Mouse (Mus musculus): ENCODE results near the gene Rai14. TPM values are rescaled to one million over a fixed set of nuclear protein-coding genes. Genes with fewer than 3 reads are reported as not detected.

Gene Rai14
- polyA plus RNA-seq (2016; fragmentation: Nextera tagmentation; extraction: Ambion mirVana), result 55.1 and 59.8 TPM in 2 replicates

DNA sequence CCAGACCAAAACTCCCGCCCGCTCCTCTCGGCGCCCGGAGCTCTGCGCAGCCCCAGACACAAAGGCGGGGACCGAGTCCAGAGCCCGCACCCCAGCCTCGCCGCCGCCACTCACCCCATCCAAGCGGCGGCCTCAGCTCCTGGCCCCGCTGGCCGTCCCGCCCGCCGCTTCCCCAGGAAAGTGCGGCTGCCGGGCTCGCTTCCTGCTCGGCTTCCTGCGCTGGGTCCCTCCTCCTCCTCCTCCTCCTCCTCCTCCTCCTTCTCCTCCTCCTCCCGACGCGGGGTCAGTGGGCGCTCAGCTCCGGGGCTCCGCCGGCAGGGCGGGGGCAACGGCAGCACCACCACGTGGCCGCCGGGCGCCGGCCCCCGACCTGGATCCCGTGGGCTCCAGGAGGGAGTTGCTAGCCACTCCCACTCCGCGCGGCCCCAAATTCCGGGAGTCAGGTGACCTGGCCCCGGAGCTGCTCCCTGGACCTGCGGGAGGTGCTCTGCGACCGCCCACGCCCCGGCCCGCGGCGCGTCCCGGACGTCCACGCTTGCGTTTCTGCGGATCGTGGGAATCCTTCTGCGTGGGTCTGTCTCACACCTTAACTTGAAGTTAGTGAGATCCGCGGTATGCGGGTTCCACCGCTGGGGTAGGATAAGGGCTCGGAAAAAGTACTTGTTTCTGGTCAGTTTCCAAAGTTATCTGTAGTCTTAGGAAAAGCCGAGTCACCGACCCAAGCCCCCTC is at the start of gene Rai14:
Rai14 (minus strand) TSS at position 216 of the 730 bp plus-strand sequence.
- peak within 1 kb of the TSS; percentile 84 for H3K4me3 ChIP-seq (replicated peaks)
- H3K4me2 ChIP-seq, result peak within 1 kb of the TSS; percentile 91
- peaks cover 38% of the 10 kb centered on the region for H3K4me1 ChIP-seq
- peak within 1 kb of the TSS; percentile 88 for H3K9ac ChIP-seq
- no peaks in the 10 kb centered on the region for H3K27me3 ChIP-seq
- no peaks in the 10 kb centered on the region for H3K36me3 ChIP-seq (replicated peaks)
- under 1% methylated on average over 53 of the region's 68 CpGs for WGBS
- peak; percentile 76 for ATAC-seq (ENCODE audit: low FRiP score)
- no peaks in the 10 kb centered on the region for H3K9me3 ChIP-seq
- peak within 1 kb of the TSS; percentile 79 for H3K27ac ChIP-seq

DNA sequence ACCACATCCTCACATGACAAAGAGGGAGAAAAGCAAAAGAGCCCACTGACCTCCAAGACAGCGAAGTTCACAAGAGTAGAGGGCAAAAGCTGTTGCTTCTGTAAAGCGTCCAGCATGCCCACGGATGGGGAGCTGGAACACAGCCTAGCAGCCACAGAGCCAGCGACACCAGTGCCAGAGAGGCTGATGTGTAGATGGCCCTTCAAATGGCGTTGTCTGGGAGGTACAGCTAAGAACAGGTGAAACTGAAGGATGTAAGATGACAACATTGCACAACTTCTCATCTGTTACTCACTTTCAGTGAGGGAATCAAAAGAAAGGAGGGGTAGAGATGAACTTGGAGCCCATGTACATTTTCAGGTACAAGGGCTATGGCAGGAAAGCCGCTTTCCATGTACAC is 47.0 kb upstream of the Rai14 start:
- Histone ChIP-seq H3K9me3 (no peaks in the 10 kb centered on the region), H3K4me1 (no peaks in the 10 kb centered on the region), H3K4me2 (no peak overlapping the region), H3K9ac (no peak overlapping the region), H3K27ac (no peak overlapping the region), H3K4me3 (replicated peaks) (no peak overlapping the region), H3K36me3 (replicated peaks) (no peaks in the 10 kb centered on the region), H3K27me3 (no peaks in the 10 kb centered on the region)
- 90% methylated on average over 6 of the region's 6 CpGs for WGBS
- ATAC-seq (ENCODE audit: low FRiP score), result no peak

DNA sequence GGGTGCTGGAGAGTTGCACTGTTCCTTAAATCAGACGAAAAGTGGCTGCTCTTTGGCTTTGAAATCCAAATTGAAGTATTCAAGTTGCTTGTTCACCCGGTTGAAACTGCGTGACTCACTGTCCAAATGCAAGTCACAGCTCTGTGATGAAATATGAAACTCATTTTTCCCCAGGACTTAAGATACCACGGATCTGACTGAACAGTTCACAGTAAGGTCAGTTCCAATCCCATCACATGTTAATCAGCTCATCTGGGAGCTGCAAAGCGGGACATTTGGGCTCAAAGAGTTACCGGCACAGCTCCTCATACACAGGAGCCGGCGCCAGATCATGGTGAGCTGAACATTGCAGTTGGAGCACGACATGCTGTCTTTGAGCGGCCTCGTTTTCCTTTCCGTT is 45.6 kb upstream of the Rai14 start:
- no peaks in the 10 kb centered on the region for H3K9me3 ChIP-seq
- no peaks in the 10 kb centered on the region for H3K36me3 ChIP-seq (replicated peaks)
- no peak for ATAC-seq (ENCODE audit: low FRiP score)
- H3K27me3 ChIP-seq, result no peaks in the 10 kb centered on the region
- WGBS, result 87% methylated on average over 12 of the region's 12 CpGs
- H3K27ac ChIP-seq, result no peak overlapping the region
- H3K4me3 ChIP-seq (replicated peaks), result no peak overlapping the region
- no peak overlapping the region for H3K9ac ChIP-seq
- H3K4me2 ChIP-seq, result no peak overlapping the region
- no peaks in the 10 kb centered on the region for H3K4me1 ChIP-seq

DNA sequence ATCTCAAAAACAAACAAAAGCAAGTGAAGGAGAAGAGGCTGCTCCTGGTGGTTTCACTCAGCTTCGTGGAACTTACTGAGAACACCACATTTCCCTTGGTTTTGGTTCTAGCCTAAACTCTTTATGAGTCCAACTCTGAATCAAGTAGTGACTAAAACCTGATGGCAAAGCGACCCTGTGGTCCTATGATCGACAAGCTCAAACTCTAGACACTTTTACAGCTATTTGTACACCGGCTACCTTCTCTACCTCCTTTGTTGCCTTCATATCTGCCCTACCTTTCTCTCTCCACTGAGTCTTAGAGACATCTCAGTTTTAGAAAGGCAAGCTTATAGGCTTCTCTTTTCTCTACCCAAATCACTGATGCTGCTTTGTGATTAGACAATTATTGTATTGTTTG is 45.0 kb upstream of the Rai14 start:
- no peak for ATAC-seq (ENCODE audit: low FRiP score)
- H3K27ac ChIP-seq, result no peak overlapping the region
- WGBS, result 92% methylated on average over 4 of the region's 4 CpGs
- H3K9me3 ChIP-seq, result no peaks in the 10 kb centered on the region
- no peak overlapping the region for H3K9ac ChIP-seq
- H3K27me3 ChIP-seq, result no peaks in the 10 kb centered on the region
- no peaks in the 10 kb centered on the region for H3K4me1 ChIP-seq
- H3K4me3 ChIP-seq (replicated peaks), result no peak overlapping the region
- no peak overlapping the region for H3K4me2 ChIP-seq
- H3K36me3 ChIP-seq (replicated peaks), result no peaks in the 10 kb centered on the region

DNA sequence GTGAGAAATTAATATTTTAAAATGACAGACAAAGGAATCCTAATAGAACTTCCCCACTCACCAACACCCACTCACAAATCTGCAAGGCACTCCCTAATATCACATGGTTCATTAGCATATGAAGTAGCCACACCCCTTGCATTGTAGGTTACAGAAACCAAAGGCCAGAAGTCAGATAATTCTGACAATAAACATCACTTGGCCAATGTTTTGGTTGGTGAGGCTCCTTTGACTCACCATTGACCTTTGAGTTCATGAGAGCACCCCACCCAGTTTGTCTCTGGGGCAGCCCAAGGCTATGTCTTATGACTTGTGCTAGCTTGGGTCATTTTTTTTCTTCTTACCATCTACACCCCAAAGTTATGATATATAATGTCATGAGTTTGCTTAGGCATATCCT is 44.4 kb upstream of the Rai14 start:
- no peak overlapping the region for H3K27ac ChIP-seq
- no peak overlapping the region for H3K4me2 ChIP-seq
- H3K4me3 ChIP-seq (replicated peaks), result no peak overlapping the region
- H3K4me1 ChIP-seq, result no peaks in the 10 kb centered on the region
- H3K27me3 ChIP-seq, result no peaks in the 10 kb centered on the region
- H3K9me3 ChIP-seq, result no peaks in the 10 kb centered on the region
- no peak for ATAC-seq (ENCODE audit: low FRiP score)
- H3K36me3 ChIP-seq (replicated peaks), result no peaks in the 10 kb centered on the region
- no peak overlapping the region for H3K9ac ChIP-seq

DNA sequence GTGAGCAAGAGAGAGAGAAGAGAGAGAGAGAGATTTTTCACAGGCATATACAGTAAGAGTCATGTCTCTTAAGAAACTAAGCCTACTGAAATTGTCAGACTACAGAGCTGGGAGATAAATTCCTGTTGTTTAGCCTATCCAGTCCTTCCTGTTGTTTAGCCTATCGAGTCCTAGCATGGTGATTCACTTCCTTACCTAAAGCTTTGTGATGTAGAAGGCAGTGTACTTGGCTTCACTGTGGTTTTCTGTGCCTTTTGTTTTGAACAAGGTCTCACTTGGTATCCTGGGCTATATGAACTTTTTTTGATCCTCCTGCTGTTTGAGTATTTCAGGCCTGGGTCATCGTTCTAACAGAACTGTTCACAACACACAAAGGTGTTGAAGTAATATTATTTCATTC is 36.7 kb upstream of the Rai14 start:
- H3K27ac ChIP-seq, result no peak overlapping the region
- H3K27me3 ChIP-seq, result no peaks in the 10 kb centered on the region
- H3K4me1 ChIP-seq, result peaks cover 21% of the 10 kb centered on the region
- no peaks in the 10 kb centered on the region for H3K9me3 ChIP-seq
- no peak for ATAC-seq (ENCODE audit: low FRiP score)
- H3K4me2 ChIP-seq, result no peak overlapping the region
- no peak overlapping the region for H3K4me3 ChIP-seq (replicated peaks)
- no peak overlapping the region for H3K9ac ChIP-seq
- H3K36me3 ChIP-seq (replicated peaks), result no peaks in the 10 kb centered on the region
- 84% methylated on average over 2 of the region's 2 CpGs for WGBS

DNA sequence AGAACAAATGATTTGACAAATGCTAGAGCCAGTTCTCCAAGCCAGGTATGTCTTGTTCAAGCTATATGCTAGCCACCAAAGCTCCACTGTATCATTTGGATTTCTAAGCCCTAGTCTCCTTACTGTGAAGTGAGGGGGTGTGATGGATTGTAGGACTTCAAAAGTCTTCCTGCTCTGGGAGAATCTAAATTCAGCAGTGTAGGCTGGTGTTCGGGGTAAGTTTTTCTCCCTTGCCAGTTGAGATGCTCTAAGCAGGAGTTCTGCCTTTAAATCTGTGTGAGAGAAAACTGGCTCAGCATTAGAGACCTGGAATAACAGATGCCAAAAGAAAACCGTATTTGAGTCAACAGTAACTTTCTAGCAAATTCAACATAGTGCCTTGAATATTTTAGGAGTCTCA is 35.9 kb upstream of the Rai14 start:
- H3K4me3 ChIP-seq (replicated peaks), result no peak overlapping the region
- no peak overlapping the region for H3K4me2 ChIP-seq
- no peaks in the 10 kb centered on the region for H3K36me3 ChIP-seq (replicated peaks)
- H3K4me1 ChIP-seq, result peaks cover 25% of the 10 kb centered on the region
- ATAC-seq (ENCODE audit: low FRiP score), result no peak
- no peak overlapping the region for H3K27ac ChIP-seq
- WGBS, result 87% methylated on average over 2 of the region's 2 CpGs
- H3K9ac ChIP-seq, result no peak overlapping the region
- H3K27me3 ChIP-seq, result no peaks in the 10 kb centered on the region
- no peaks in the 10 kb centered on the region for H3K9me3 ChIP-seq

DNA sequence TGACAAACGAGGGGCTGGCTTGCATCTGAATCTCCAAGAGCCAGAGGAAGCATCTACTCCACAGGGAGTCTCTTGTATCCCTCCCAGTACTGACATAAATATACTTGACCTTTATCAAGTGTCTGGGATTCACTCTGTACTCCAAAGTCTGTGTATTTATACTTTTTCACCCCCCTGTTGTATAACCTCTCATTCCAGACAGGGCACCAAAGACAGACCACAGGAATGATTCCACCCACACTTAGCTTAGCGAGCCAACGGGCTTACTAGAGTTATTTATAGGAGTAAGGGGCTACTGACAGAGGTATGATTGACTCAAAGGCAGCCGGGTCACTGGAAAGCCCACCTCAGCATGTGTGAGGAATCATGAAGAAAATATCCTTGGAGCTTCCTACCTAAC is 35.3 kb upstream of the Rai14 start:
- Histone ChIP-seq H3K9ac (no peak overlapping the region), H3K4me2 (no peak overlapping the region), H3K27me3 (no peaks in the 10 kb centered on the region), H3K27ac (no peak overlapping the region), H3K9me3 (no peaks in the 10 kb centered on the region), H3K4me3 (replicated peaks) (no peak overlapping the region), H3K36me3 (replicated peaks) (no peaks in the 10 kb centered on the region), H3K4me1 (peaks cover 25% of the 10 kb centered on the region)
- ATAC-seq (ENCODE audit: low FRiP score), result no peak
- WGBS, result 82% methylated on average over 4 of the region's 4 CpGs

DNA sequence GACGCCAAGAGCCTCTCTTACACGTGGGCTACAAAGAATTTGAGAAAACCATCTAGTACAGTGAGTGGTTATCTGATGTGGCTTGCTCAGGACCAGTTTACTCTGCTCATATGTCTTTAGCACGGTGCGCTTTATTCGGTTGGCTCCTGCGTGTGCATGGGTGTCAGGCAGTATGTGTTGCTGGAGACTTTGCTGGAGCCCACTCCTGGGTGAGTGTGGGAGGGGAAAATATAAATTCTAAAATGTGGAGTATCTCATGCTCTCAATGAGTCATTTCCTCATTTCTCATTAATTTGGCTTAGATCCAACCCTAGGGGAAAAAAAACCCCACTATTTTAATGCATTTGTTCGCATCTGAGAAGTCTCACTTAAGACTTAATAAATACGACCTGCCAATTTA is 33.2 kb upstream of the Rai14 start:
- H3K4me3 ChIP-seq (replicated peaks), result no peak overlapping the region
- no peaks in the 10 kb centered on the region for H3K36me3 ChIP-seq (replicated peaks)
- H3K9ac ChIP-seq, result no peak overlapping the region; the same call in 1 of the 2 replicates
- peak; percentile 57; the same call in 1 of the 2 replicates for ATAC-seq (ENCODE audit: low FRiP score)
- no peaks in the 10 kb centered on the region for H3K27me3 ChIP-seq
- peak overlapping the region; percentile 68 for H3K27ac ChIP-seq
- peak overlapping the region; percentile 29; the same call in 1 of the 2 replicates for H3K4me2 ChIP-seq
- H3K4me1 ChIP-seq, result peaks cover 25% of the 10 kb centered on the region
- H3K9me3 ChIP-seq, result no peaks in the 10 kb centered on the region
- WGBS, result 56% methylated on average over 8 of the region's 8 CpGs

DNA sequence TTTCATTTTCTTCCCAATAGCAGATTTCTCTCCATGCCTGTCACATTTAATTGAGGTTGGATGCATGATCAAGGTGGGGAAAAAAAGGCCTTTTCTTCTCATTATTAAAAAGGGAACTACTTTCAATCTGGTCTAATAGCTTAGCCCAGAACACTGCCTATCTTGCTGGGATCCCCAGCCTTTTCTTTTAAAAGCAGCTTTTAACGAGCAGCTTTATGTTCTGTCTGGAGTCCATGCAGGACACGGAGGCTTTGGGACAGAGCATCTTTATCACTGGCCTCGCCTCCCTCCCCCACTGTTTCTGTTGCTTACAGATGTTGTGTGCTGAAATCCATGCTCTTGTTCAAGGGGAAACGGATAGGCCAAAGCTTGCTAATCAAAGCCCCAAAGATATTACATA is 32.8 kb upstream of the Rai14 start:
- Histone ChIP-seq H3K27me3 (no peaks in the 10 kb centered on the region), H3K4me1 (peaks cover 25% of the 10 kb centered on the region), H3K4me2 (peak overlapping the region; percentile 29; the same call in 1 of the 2 replicates), H3K9ac (no peak overlapping the region; the same call in 1 of the 2 replicates), H3K27ac (peak overlapping the region; percentile 68), H3K36me3 (replicated peaks) (no peaks in the 10 kb centered on the region), H3K9me3 (no peaks in the 10 kb centered on the region), H3K4me3 (replicated peaks) (no peak overlapping the region)
- WGBS, result 6% methylated on average over 4 of the region's 4 CpGs
- peak; percentile 77; the same call in 1 of the 2 replicates for ATAC-seq (ENCODE audit: low FRiP score)

DNA sequence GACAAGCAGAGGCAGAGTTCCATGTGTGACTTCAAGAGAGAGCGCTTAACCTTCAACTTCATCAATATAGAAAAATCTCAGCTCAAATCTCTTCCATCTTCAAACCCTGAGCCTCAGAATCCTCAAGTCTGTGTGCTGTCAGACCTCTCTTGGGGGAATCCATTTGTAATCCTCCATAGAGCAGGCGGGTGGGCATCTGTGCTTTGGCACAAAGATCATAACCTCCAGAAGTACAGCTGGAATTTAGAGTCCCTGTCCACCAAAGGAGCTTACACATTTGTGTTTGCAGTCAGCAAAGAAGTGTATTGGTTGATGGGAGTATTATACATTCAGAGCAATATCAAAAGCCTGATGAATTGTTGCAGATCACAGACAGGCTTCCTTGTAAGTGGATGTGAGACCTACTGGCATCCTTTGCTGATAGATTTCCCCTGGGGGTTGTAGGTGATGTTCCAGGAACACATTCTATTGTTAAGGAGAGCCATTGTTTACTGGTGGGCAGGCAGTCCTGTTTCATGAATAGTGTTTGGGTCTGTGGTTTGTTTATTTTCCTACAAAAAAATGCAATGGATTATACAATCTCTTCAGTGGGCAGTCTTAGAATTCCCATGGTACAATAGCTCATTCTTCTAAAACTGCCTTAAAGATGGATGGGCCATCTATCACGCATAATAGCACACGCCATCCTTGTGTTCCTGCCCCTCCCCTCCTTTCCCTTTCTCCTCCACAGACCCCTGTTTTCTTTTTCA is 32.1 kb upstream of the Rai14 start:
- peak overlapping the region; percentile 24; the same call in 1 of the 2 replicates for H3K4me2 ChIP-seq
- no peak overlapping the region for H3K4me3 ChIP-seq (replicated peaks)
- peak; percentile 71 for ATAC-seq (ENCODE audit: low FRiP score)
- H3K27me3 ChIP-seq, result no peaks in the 10 kb centered on the region
- peaks cover 25% of the 10 kb centered on the region for H3K4me1 ChIP-seq
- H3K9ac ChIP-seq, result no peak overlapping the region
- 48% methylated on average over 4 of the region's 4 CpGs for WGBS
- peak overlapping the region; percentile 75 for H3K27ac ChIP-seq
- no peaks in the 10 kb centered on the region for H3K9me3 ChIP-seq
- H3K36me3 ChIP-seq (replicated peaks), result no peaks in the 10 kb centered on the region

DNA sequence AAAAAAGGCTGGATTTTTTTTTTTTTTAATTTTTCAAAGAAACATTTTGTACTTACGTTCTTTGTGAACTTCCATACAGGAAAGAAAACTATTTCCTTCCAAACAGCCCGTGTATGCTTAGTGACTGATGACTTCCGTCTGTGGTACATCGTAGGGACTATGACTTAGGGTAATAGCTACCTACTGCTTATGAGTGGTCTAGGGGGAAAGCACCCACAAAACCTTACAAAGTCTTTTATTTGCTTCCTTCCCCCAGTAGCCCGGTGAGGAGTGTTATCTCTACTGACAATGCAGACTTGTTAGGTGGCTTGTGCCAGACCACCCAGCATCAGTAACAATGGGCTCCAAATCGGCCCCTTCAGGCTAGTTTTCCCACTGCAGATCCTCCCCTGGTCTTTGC is 28.0 kb upstream of the Rai14 start:
- H3K9ac ChIP-seq, result no peak overlapping the region
- no peaks in the 10 kb centered on the region for H3K27me3 ChIP-seq
- no peak overlapping the region for H3K27ac ChIP-seq
- H3K4me3 ChIP-seq (replicated peaks), result no peak overlapping the region
- ATAC-seq (ENCODE audit: low FRiP score), result no peak
- 65% methylated on average over 6 of the region's 6 CpGs for WGBS
- H3K36me3 ChIP-seq (replicated peaks), result no peaks in the 10 kb centered on the region
- H3K4me2 ChIP-seq, result no peak overlapping the region
- no peaks in the 10 kb centered on the region for H3K9me3 ChIP-seq
- peaks cover 15% of the 10 kb centered on the region for H3K4me1 ChIP-seq

DNA sequence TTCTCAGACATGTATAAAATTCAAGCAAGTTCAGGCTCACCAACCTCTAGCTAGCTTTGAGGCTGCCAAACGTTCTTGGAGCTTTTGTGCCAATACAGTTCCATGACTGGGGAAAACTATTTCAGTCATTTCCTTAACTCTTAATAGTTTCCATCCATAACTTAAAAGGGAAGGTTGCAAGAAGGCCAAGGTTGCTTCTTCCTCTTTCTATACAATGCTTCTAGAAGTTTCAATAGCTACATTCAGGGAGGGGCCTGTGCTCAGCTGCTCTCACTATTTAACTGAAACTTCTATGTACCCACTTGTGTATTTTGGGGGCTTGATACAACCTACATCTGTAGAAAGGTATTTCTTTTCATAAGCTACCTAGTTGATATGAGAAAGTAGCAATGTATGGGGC is 24.9 kb upstream of the Rai14 start:
- no peaks in the 10 kb centered on the region for H3K9me3 ChIP-seq
- no peak overlapping the region for H3K4me2 ChIP-seq
- H3K27me3 ChIP-seq, result no peaks in the 10 kb centered on the region
- H3K4me3 ChIP-seq (replicated peaks), result no peak overlapping the region
- 77% methylated on average over 1 of the region's 1 CpGs for WGBS
- no peak overlapping the region for H3K27ac ChIP-seq
- H3K9ac ChIP-seq, result no peak overlapping the region
- no peaks in the 10 kb centered on the region for H3K4me1 ChIP-seq
- no peaks in the 10 kb centered on the region for H3K36me3 ChIP-seq (replicated peaks)
- ATAC-seq (ENCODE audit: low FRiP score), result no peak
